Mouse (Mus musculus): ENCODE data around the gene Cysltr2. TPM values are rescaled to one million over a fixed set of nuclear protein-coding genes. Genes with fewer than 3 reads are reported as not detected.
A peak's percentile ranks its signal among the peaks of the same experiment; 100 is the strongest.

The Cysltr2 gene
- polyA plus RNA-seq (2016; fragmentation: Nextera tagmentation; extraction: Ambion mirVana) = not detected in 2 replicates

GRCm38 (mm10) chr14:73048937-73049336 lies at the start of gene Cysltr2:
Gene Cysltr2 (minus strand): TSS chr14:73049114.
- 47% methylated on average over 6 of the region's 6 CpGs for WGBS
- Histone ChIP-seq H3K36me3 (no peaks in the 10 kb centered on the region), H3K27me3 (no peaks in the 10 kb centered on the region), H3K4me2 (no peak within 1 kb of the TSS), H3K4me1 (replicated peaks) (peaks cover 6% of the 10 kb centered on the region; the same call in 1 of the 2 replicates), H3K4me3 (replicated peaks) (no peak within 1 kb of the TSS), H3K9ac (replicated peaks) (no peak within 1 kb of the TSS), H3K27ac (no peak within 1 kb of the TSS), H3K9me3 (no peaks in the 10 kb centered on the region)
- ATAC-seq (ENCODE audit: insufficient number of reproducible peaks, insufficient read depth, low FRiP score, low TSS enrichment, low read depth) = no peak

- no peak overlapping the region for H3K9ac ChIP-seq (replicated peaks)
- ATAC-seq (ENCODE audit: insufficient number of reproducible peaks, insufficient read depth, low FRiP score, low TSS enrichment, low read depth) = peak; percentile 82
Measured at GRCm38 (mm10) chr14:73094802-73095550, 46.1 kb upstream of the Cysltr2 start.

DNA sequence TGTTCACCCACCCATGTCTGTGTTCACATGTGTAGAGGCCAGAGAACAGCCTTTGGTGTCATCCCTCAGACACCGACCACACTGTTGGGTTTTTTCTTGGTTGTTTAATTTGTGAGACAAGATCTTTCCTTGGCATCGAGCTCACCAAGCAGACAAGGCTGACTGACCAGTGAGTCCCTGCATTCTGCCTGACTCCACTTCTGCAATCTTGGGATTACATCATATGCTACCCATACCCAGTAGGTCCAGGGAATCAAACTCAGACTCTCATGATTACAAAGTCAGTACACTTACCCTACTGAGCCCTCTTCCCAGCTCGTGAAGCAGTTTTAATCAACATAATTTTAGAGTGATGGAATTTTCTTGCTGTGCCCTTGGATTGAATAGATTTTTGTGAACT lies 44.0 kb upstream of the Cysltr2 start:
- H3K27ac ChIP-seq = no peak overlapping the region
- no peaks in the 10 kb centered on the region for H3K9me3 ChIP-seq
- H3K4me1 ChIP-seq (replicated peaks) = 0 out of 2 replicates have a peak, but pooled peaks cover 5% of the 10 kb centered on the region
- no peak overlapping the region for H3K4me2 ChIP-seq
- ATAC-seq (ENCODE audit: insufficient number of reproducible peaks, insufficient read depth, low FRiP score, low TSS enrichment, low read depth) = no peak
- H3K4me3 ChIP-seq (replicated peaks) = no peak overlapping the region
- H3K9ac ChIP-seq (replicated peaks) = no peak overlapping the region
- H3K36me3 ChIP-seq = no peaks in the 10 kb centered on the region
- WGBS = 94% methylated on average over 3 of the region's 3 CpGs
- H3K27me3 ChIP-seq = peaks cover 5% of the 10 kb centered on the region

More at GRCm38 (mm10) chr14:73094802-73095550, 46.1 kb upstream of the Cysltr2 start:
- 36% methylated on average over 13 of the region's 13 CpGs for WGBS
- Histone ChIP-seq H3K4me3 (replicated peaks) (no peak overlapping the region), H3K4me2 (no peak overlapping the region), H3K27ac (no peak overlapping the region), H3K27me3 (peaks cover 17% of the 10 kb centered on the region), H3K36me3 (no peaks in the 10 kb centered on the region), H3K4me1 (replicated peaks) (0 out of 2 replicates have a peak, but pooled peaks cover 5% of the 10 kb centered on the region), H3K9me3 (no peaks in the 10 kb centered on the region)

- 92% methylated on average over 1 of the region's 1 CpGs for WGBS
- Histone ChIP-seq H3K4me2 (no peak overlapping the region), H3K4me1 (replicated peaks) (no peaks in the 10 kb centered on the region), H3K27me3 (no peaks in the 10 kb centered on the region; the same call in 1 of the 2 replicates), H3K36me3 (no peaks in the 10 kb centered on the region), H3K27ac (no peak overlapping the region), H3K4me3 (replicated peaks) (no peak overlapping the region), H3K9ac (replicated peaks) (no peak overlapping the region), H3K9me3 (no peaks in the 10 kb centered on the region)
- ATAC-seq (ENCODE audit: insufficient number of reproducible peaks, insufficient read depth, low FRiP score, low TSS enrichment, low read depth) = no peak
Measured at GRCm38 (mm10) chr14:73088224-73088623, 39.3 kb upstream of the Cysltr2 start.

DNA sequence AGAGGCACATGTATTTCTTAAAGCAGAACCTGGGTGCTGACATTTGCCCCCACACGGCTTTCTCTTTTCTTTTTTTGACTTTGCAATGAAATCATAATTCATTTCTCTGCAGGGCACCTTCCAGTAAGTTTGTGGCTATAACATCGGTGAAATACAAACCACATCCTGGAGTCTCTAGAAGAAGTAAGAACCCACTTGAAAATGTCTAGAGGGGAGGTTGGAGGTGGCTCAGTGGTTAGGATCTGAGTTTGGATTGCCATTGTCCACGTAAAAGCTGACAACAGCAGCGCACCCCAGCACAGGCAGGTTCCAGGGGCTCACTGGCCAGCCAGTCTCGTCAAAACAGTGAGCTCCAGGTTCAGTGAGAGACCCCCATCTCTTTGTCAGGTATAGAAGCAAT lies 38.8 kb upstream of the Cysltr2 start:
- Histone ChIP-seq H3K36me3 (no peaks in the 10 kb centered on the region), H3K9ac (replicated peaks) (no peak overlapping the region), H3K4me1 (replicated peaks) (no peaks in the 10 kb centered on the region), H3K4me3 (replicated peaks) (no peak overlapping the region), H3K27me3 (no peaks in the 10 kb centered on the region; the same call in 1 of the 2 replicates), H3K4me2 (no peak overlapping the region), H3K9me3 (no peaks in the 10 kb centered on the region), H3K27ac (no peak overlapping the region)
- WGBS = 86% methylated on average over 5 of the region's 5 CpGs
- ATAC-seq (ENCODE audit: insufficient number of reproducible peaks, insufficient read depth, low FRiP score, low TSS enrichment, low read depth) = no peak

DNA sequence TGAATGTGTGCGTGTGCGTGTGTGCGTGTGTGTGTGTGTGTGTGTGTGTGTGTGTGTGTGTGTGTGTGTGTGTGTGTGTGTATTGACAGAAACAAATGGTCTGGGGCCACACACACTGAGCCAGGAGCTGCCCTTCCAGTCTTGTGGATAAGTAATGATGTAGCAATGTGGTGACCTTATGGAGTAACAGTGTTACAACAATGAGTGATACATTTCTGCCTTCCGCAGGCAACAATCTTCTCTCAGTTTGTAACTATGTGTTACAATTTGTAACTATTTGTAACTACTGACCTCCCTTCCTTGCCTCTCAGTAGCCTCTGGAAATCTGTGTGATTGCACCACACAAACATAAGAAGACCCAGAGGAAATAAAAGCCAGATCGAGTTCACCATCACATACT lies 38.3 kb upstream of the Cysltr2 start:
- no peaks in the 10 kb centered on the region; the same call in 1 of the 2 replicates for H3K27me3 ChIP-seq
- no peak overlapping the region for H3K4me3 ChIP-seq (replicated peaks)
- H3K27ac ChIP-seq = no peak overlapping the region
- 83% methylated on average over 5 of the region's 5 CpGs for WGBS
- ATAC-seq (ENCODE audit: insufficient number of reproducible peaks, insufficient read depth, low FRiP score, low TSS enrichment, low read depth) = no peak
- no peaks in the 10 kb centered on the region for H3K9me3 ChIP-seq
- no peaks in the 10 kb centered on the region for H3K36me3 ChIP-seq
- H3K9ac ChIP-seq (replicated peaks) = no peak overlapping the region
- H3K4me2 ChIP-seq = no peak overlapping the region
- no peaks in the 10 kb centered on the region for H3K4me1 ChIP-seq (replicated peaks)

GRCm38 (mm10) chr14:73086425-73086824 lies 37.5 kb upstream of the Cysltr2 start:
- no peak for ATAC-seq (ENCODE audit: insufficient number of reproducible peaks, insufficient read depth, low FRiP score, low TSS enrichment, low read depth)
- WGBS = 53% methylated on average over 3 of the region's 3 CpGs
- Histone ChIP-seq H3K4me2 (no peak overlapping the region), H3K9me3 (no peaks in the 10 kb centered on the region), H3K4me3 (replicated peaks) (no peak overlapping the region), H3K27me3 (no peaks in the 10 kb centered on the region; the same call in 1 of the 2 replicates), H3K4me1 (replicated peaks) (no peaks in the 10 kb centered on the region), H3K27ac (no peak overlapping the region), H3K36me3 (no peaks in the 10 kb centered on the region), H3K9ac (replicated peaks) (no peak overlapping the region)

- ATAC-seq (ENCODE audit: insufficient number of reproducible peaks, insufficient read depth, low FRiP score, low TSS enrichment, low read depth) = no peak
- 79% methylated on average over 2 of the region's 2 CpGs for WGBS
- H3K4me3 ChIP-seq (replicated peaks) = no peak overlapping the region
- no peaks in the 10 kb centered on the region for H3K36me3 ChIP-seq
- no peaks in the 10 kb centered on the region for H3K4me1 ChIP-seq (replicated peaks)
- H3K9ac ChIP-seq (replicated peaks) = no peak overlapping the region
- no peaks in the 10 kb centered on the region for H3K9me3 ChIP-seq
- H3K27me3 ChIP-seq = no peaks in the 10 kb centered on the region
- no peak overlapping the region for H3K4me2 ChIP-seq
- no peak overlapping the region for H3K27ac ChIP-seq
Measured at GRCm38 (mm10) chr14:73083563-73083962, 34.6 kb upstream of the Cysltr2 start.

DNA sequence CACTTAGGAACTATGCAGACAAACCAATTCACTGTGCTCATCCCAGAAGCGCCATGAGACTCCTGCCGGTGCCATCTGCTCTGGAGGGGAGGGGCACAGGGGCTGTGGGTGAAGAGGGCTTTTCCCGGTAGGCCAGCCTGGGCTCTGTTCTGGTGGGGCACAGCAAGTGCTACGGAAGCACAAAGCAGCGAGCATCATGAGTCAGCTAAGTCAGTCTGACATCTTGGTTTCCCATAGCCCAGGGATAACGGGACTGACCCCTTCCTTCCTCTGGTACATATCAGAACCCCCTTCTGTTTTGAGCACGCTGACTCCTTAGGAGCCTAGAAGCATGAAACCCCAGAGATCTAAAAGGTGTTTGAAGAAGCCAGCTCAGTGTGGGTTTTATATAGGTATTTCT lies 15.5 kb upstream of the Cysltr2 start:
- Histone ChIP-seq H3K4me2 (no peak overlapping the region), H3K4me3 (replicated peaks) (no peak overlapping the region), H3K36me3 (no peaks in the 10 kb centered on the region), H3K9ac (replicated peaks) (no peak overlapping the region), H3K4me1 (replicated peaks) (no peaks in the 10 kb centered on the region), H3K27me3 (no peaks in the 10 kb centered on the region), H3K27ac (no peak overlapping the region), H3K9me3 (no peaks in the 10 kb centered on the region)
- ATAC-seq (ENCODE audit: insufficient number of reproducible peaks, insufficient read depth, low FRiP score, low TSS enrichment, low read depth) = no peak
- WGBS = 79% methylated on average over 7 of the region's 7 CpGs

GRCm38 (mm10) chr14:73058755-73059154 lies 9.8 kb upstream of the Cysltr2 start:
- Histone ChIP-seq H3K4me1 (replicated peaks) (no peaks in the 10 kb centered on the region), H3K9me3 (no peaks in the 10 kb centered on the region), H3K9ac (replicated peaks) (no peak overlapping the region), H3K27me3 (no peaks in the 10 kb centered on the region), H3K36me3 (no peaks in the 10 kb centered on the region), H3K27ac (no peak overlapping the region), H3K4me3 (replicated peaks) (no peak overlapping the region), H3K4me2 (no peak overlapping the region)
- no peak for ATAC-seq (ENCODE audit: insufficient number of reproducible peaks, insufficient read depth, low FRiP score, low TSS enrichment, low read depth)
- WGBS = 80% methylated on average over 2 of the region's 2 CpGs

- H3K27me3 ChIP-seq = no peaks in the 10 kb centered on the region
- no peaks in the 10 kb centered on the region for H3K4me1 ChIP-seq (replicated peaks)
- no peak for ATAC-seq (ENCODE audit: insufficient number of reproducible peaks, insufficient read depth, low FRiP score, low TSS enrichment, low read depth)
- H3K36me3 ChIP-seq = no peaks in the 10 kb centered on the region
- 79% methylated on average over 10 of the region's 10 CpGs for WGBS
- no peak overlapping the region for H3K4me2 ChIP-seq
- H3K9ac ChIP-seq (replicated peaks) = no peak overlapping the region
- no peak overlapping the region for H3K27ac ChIP-seq
- H3K9me3 ChIP-seq = no peaks in the 10 kb centered on the region
- H3K4me3 ChIP-seq (replicated peaks) = no peak overlapping the region
Measured at GRCm38 (mm10) chr14:73057764-73058163, 8.8 kb upstream of the Cysltr2 start.

- no peaks in the 10 kb centered on the region for H3K27me3 ChIP-seq
- H3K9me3 ChIP-seq = no peaks in the 10 kb centered on the region
- H3K36me3 ChIP-seq = no peaks in the 10 kb centered on the region
- H3K4me3 ChIP-seq (replicated peaks) = no peak overlapping the region
- no peak overlapping the region for H3K4me2 ChIP-seq
- no peak for ATAC-seq (ENCODE audit: insufficient number of reproducible peaks, insufficient read depth, low FRiP score, low TSS enrichment, low read depth)
- no peaks in the 10 kb centered on the region for H3K4me1 ChIP-seq (replicated peaks)
- H3K9ac ChIP-seq (replicated peaks) = no peak overlapping the region
- H3K27ac ChIP-seq = no peak overlapping the region
- 94% methylated on average over 6 of the region's 6 CpGs for WGBS
Measured at GRCm38 (mm10) chr14:73056813-73057212, 7.9 kb upstream of the Cysltr2 start.

All from limb, embryonic 12.5 days (tissue).